Mouse (Mus musculus) midbrain, postnatal 0 days (tissue): ENCODE data around the gene Ino80e. TPM values are rescaled to one million over a fixed set of nuclear protein-coding genes. Genes with fewer than 3 reads are reported as not detected.

ENCODE experiments used
- ATAC-seq: fragments of 200-750 bp; cut with Nextera tagmentation; 2 replicates; pipeline ENCODE4 v1.8.0; 2017; ENCODE audit warnings: moderate number of reproducible peaks, mild to moderate bottlenecking, moderate TSS enrichment, moderate library complexity; ENCODE audit not compliant: low FRiP score
- DNase-seq: peaks from one replicate; pipeline ENCODE4 v3.0.0-alpha.2; 2015; ENCODE audit warnings: low spot score
- H3K27ac ChIP-seq: fragments of 300-500 bp; sonication (generic); 2 replicates; pipeline ENCODE4 v1.5.1; 2014; ENCODE audit warnings: low read depth, mild to moderate bottlenecking, low read length, mixed read lengths
- H3K27me3 ChIP-seq: fragments of 300-500 bp; sonication (generic); 2 replicates; pipeline ENCODE4 v1.6.1; 2014; ENCODE audit warnings: low read length, control low read depth, mixed read lengths; ENCODE audit not compliant: insufficient read depth
- H3K36me3 ChIP-seq: fragments of 300-500 bp; sonication (generic); 2 replicates; pipeline ENCODE4 v1.6.1; 2014; ENCODE audit warnings: low read length, control low read depth, mixed read lengths; ENCODE audit not compliant: insufficient read depth
- H3K4me1 ChIP-seq: fragments of 300-500 bp; sonication (generic); 2 replicates; pipeline ENCODE4 v1.6.1; 2014; ENCODE audit warnings: mild to moderate bottlenecking, control low read depth, antibody characterized with exemption, low read length, mixed read lengths; ENCODE audit not compliant: insufficient read depth
- H3K4me2 ChIP-seq: fragments of 300-500 bp; sonication (generic); 2 replicates; pipeline ENCODE4 v1.6.1; 2014; ENCODE audit warnings: low read depth, mild to moderate bottlenecking, low read length, mixed read lengths; ENCODE audit not compliant: poor library complexity, severe bottlenecking
- H3K4me3 ChIP-seq: fragments of 300-500 bp; sonication (generic); 2 replicates; pipeline ENCODE4 v1.5.1; 2014; ENCODE audit warnings: low read depth, mild to moderate bottlenecking, low read length, moderate library complexity
- H3K9ac ChIP-seq: fragments of 300-500 bp; sonication (generic); replicated peaks from 2 replicates; pipeline ENCODE4 v1.6.1; 2014; ENCODE audit warnings: mild to moderate bottlenecking, low read length, moderate library complexity, mixed read lengths; ENCODE audit not compliant: poor library complexity, severe bottlenecking
- H3K9me3 ChIP-seq: fragments of 300-500 bp; sonication (generic); 2 replicates; pipeline ENCODE4 v1.6.1; 2016; ENCODE audit warnings: low read length, control low read depth
- CTCF ChIP-seq: IDR thresholded peaks from 2 replicates; pipeline ENCODE4 v1.5.1; 2016; ENCODE audit warnings: antibody characterized with exemption, mild to moderate bottlenecking
- WGBS: fragments of 180-500 bp; shearing (Covaris S2); extraction: QIAGEN DNeasy Blood & Tissue Kit; methylation state at CpG from one replicate; pipeline ENCODE4 v1.1.7; 2014; 5-methylcytosine and 5-hydroxymethylcytosine counted together
- polyA plus RNA-seq: library from polyadenylated mRNA; unstranded; fragments of >200 nt; fragmentation: Nextera tagmentation; extraction: Ambion mirVana; gene quantifications from 2 replicates; pipeline ENCODE4 v1.2.1, GENCODE M21; 2015
- total RNA-seq: library from RNA; depleted of rRNA; stranded (reverse); fragments of >200 nt; gene quantifications from 2 replicates; pipeline ENCODE4 v1.2.3, GENCODE M21; 2014

Gene Ino80e
- total and polyA plus RNA-seq, 2 experiments from 2014 or later: 55.0 to 87.8 TPM

GRCm38 (mm10) chr7:126850161-126850560, 12.0 kb downstream of the Ino80e start:
- H3K9ac ChIP-seq: no peak overlapping the region
- 91% methylated on average over 6 of the region's 6 CpGs for WGBS
- no peaks in the 10 kb centered on the region for H3K27me3 ChIP-seq
- no peak overlapping the region for H3K4me2 ChIP-seq
- no peak overlapping the region for H3K4me3 ChIP-seq
- TF ChIP-seq CTCF: no peak
- no peaks in the 10 kb centered on the region for H3K9me3 ChIP-seq
- ATAC-seq: no peak
- H3K4me1 ChIP-seq: peaks cover 8% of the 10 kb centered on the region
- H3K27ac ChIP-seq: no peak overlapping the region
- no peak for DNase-seq
- peaks cover 40% of the 10 kb centered on the region; the same call in 1 of the 2 replicates for H3K36me3 ChIP-seq

GRCm38 (mm10) chr7:126848794-126849193, 13.4 kb downstream of the Ino80e start:
- no peak for TF ChIP-seq CTCF
- peak overlapping the region; percentile 91 for H3K4me2 ChIP-seq
- no peak for ATAC-seq
- peaks cover 27% of the 10 kb centered on the region; the same call in 1 of the 2 replicates for H3K36me3 ChIP-seq
- WGBS: 13% methylated on average over 10 of the region's 10 CpGs
- H3K4me3 ChIP-seq: peak overlapping the region; percentile 49
- H3K9me3 ChIP-seq: no peaks in the 10 kb centered on the region
- H3K27me3 ChIP-seq: no peaks in the 10 kb centered on the region
- H3K4me1 ChIP-seq: peaks cover 8% of the 10 kb centered on the region
- DNase-seq: no peak
- 0 out of 2 replicates have a peak overlapping the region, but pooled peaks have one; percentile 52 for H3K27ac ChIP-seq
- peak overlapping the region; percentile 73 for H3K9ac ChIP-seq

GRCm38 (mm10) chr7:126847421-126848398, 14.5 kb downstream of the Ino80e start:
- Histone ChIP-seq H3K27ac (peak overlapping the region; percentile 52), H3K9ac (peak overlapping the region; percentile 73), H3K27me3 (no peaks in the 10 kb centered on the region), H3K4me1 (peaks cover 8% of the 10 kb centered on the region), H3K4me2 (peak overlapping the region; percentile 91), H3K36me3 (peaks cover 17% of the 10 kb centered on the region; the same call in 1 of the 2 replicates), H3K4me3 (peak overlapping the region; percentile 49), H3K9me3 (no peaks in the 10 kb centered on the region)
- peak; percentile 62 for DNase-seq
- ATAC-seq: peak; percentile 67
- WGBS: 1% methylated on average over 60 of the region's 74 CpGs
- no peak for TF ChIP-seq CTCF

DNA sequence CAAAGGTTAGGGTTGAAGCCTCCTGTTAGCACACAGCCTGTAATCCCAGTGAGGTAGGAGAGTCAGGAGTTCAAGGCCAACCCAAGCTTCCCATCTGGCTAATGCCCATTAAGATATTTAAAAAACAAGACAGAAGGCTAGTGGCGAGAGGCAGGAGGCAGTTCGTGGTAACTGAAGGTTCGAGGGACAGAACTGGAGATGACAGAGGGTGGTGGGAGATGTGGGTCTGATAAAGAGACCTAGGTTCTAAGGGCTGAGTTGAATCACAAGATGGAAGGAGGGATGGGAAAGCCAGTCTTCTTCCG, 15.1 kb downstream of the Ino80e start, which contains the start of gene Doc2a:
Gene Doc2a (plus strand): TSS at position 301 of the 305 bp plus-strand sequence.
- peak within 1 kb of the TSS; percentile 73 for H3K9ac ChIP-seq

GRCm38 (mm10) chr7:126845516-126845915, 16.7 kb downstream of the Ino80e start:
- Histone ChIP-seq H3K4me2 (no peak overlapping the region), H3K27me3 (no peaks in the 10 kb centered on the region), H3K4me3 (no peak overlapping the region), H3K36me3 (no peaks in the 10 kb centered on the region), H3K9ac (no peak overlapping the region), H3K4me1 (peaks cover 8% of the 10 kb centered on the region), H3K9me3 (no peaks in the 10 kb centered on the region), H3K27ac (no peak overlapping the region)
- no peak for TF ChIP-seq CTCF
- ATAC-seq (no peak), DNase-seq (no peak)
- 72% methylated on average over 2 of the region's 2 CpGs for WGBS

More for the DNA sequence above, 15.1 kb downstream of the Ino80e start, which contains the start of gene Doc2a:
- H3K4me1 ChIP-seq: peaks cover 8% of the 10 kb centered on the region
- no peak for TF ChIP-seq CTCF
- ATAC-seq (no peak), DNase-seq (no peak)
- H3K9me3 ChIP-seq: no peaks in the 10 kb centered on the region
- peak within 1 kb of the TSS; percentile 52 for H3K27ac ChIP-seq
- peak within 1 kb of the TSS; percentile 49 for H3K4me3 ChIP-seq
- no peaks in the 10 kb centered on the region for H3K27me3 ChIP-seq
- WGBS: 21% methylated on average over 4 of the region's 4 CpGs
- H3K36me3 ChIP-seq: peaks cover 12% of the 10 kb centered on the region; the same call in 1 of the 2 replicates
- H3K4me2 ChIP-seq: peak within 1 kb of the TSS; percentile 91

- TF ChIP-seq CTCF: no peak
- Histone ChIP-seq H3K4me2 (no peak overlapping the region), H3K27me3 (no peaks in the 10 kb centered on the region), H3K4me3 (no peak overlapping the region), H3K9ac (no peak overlapping the region), H3K4me1 (peaks cover 3% of the 10 kb centered on the region; the same call in 1 of the 2 replicates), H3K9me3 (no peaks in the 10 kb centered on the region), H3K36me3 (no peaks in the 10 kb centered on the region), H3K27ac (no peak overlapping the region)
- 79% methylated on average over 9 of the region's 9 CpGs for WGBS
- no peak for ATAC-seq
- DNase-seq: no peak
These were observed 18.9 kb downstream of the Ino80e start for GRCm38 (mm10) chr7:126843276-126843675.
